Mouse (Mus musculus) left cerebral cortex, adult 9 months (tissue): ENCODE measurements at regions not wholly inside any gene's neighbourhood (a gene's known extent, or its start where the extent isn't known, plus 50 kb on each side); places are given as distances from the start of the nearest gene placed in this dataset.

ENCODE experiments used
- DNase-seq, 2 experiments: peaks; one replicate each; pipeline ENCODE4 v3.0.0; 2022; ENCODE audit warnings: low spot score in 2 of 2

GRCm38 (mm10) chr13:92911660-92912284 lies 67.2 kb downstream of the Mtx3 start:
- no peak for DNase-seq

- DNase-seq, result no peak
These were observed 68.1 kb downstream of the Mtx3 start for GRCm38 (mm10) chr13:92912661-92913060.

- DNase-seq, result no peak
These were observed 70.1 kb downstream of the Mtx3 start for GRCm38 (mm10) chr13:92914631-92915030.

- DNase-seq, result no peak
These were observed 70.8 kb downstream of the Mtx3 start for GRCm38 (mm10) chr13:92915221-92915839.

GRCm38 (mm10) chr13:92915948-92916710 lies 71.6 kb downstream of the Mtx3 start:
- peak in 1 of 2 experiments; percentile 18 for DNase-seq

GRCm38 (mm10) chr13:92919882-92920281 lies 75.3 kb downstream of the Mtx3 start:
- DNase-seq, result no peak

GRCm38 (mm10) chr13:92921936-92922335 lies 77.4 kb downstream of the Mtx3 start:
- DNase-seq, result no peak

GRCm38 (mm10) chr13:92923496-92923895 lies 78.9 kb downstream of the Mtx3 start:
- no peak for DNase-seq

- no peak for DNase-seq
These were observed 79.5 kb downstream of the Mtx3 start for GRCm38 (mm10) chr13:92924021-92924420.

GRCm38 (mm10) chr13:92925196-92925595 lies 80.6 kb downstream of the Mtx3 start:
- DNase-seq, result no peak

GRCm38 (mm10) chr13:92928551-92928950 lies 84.0 kb downstream of the Mtx3 start:
- no peak for DNase-seq

GRCm38 (mm10) chr13:92931696-92932095 lies 87.1 kb downstream of the Mtx3 start:
- no peak for DNase-seq

GRCm38 (mm10) chr13:92939032-92939431 lies 94.5 kb downstream of the Mtx3 start:
- no peak for DNase-seq

- no peak for DNase-seq
These were observed 96.0 kb downstream of the Mtx3 start for GRCm38 (mm10) chr13:92940610-92941009.

GRCm38 (mm10) chr13:92948560-92948959 lies 104.0 kb downstream of the Mtx3 start:
- DNase-seq, result no peak

GRCm38 (mm10) chr13:92960031-92960430 lies 115.5 kb downstream of the Mtx3 start:
- DNase-seq, result peak; percentile 42 to 63

GRCm38 (mm10) chr13:92962625-92963024 lies 118.1 kb downstream of the Mtx3 start:
- DNase-seq, result no peak

- no peak for DNase-seq
These were observed 118.9 kb downstream of the Mtx3 start for GRCm38 (mm10) chr13:92963351-92963895.

GRCm38 (mm10) chr13:92964213-92964743 lies 119.7 kb downstream of the Mtx3 start:
- DNase-seq, result no peak

- DNase-seq, result no peak
These were observed 122.6 kb downstream of the Mtx3 start for GRCm38 (mm10) chr13:92967025-92967610.

- no peak for DNase-seq
These were observed 125.0 kb downstream of the Mtx3 start for GRCm38 (mm10) chr13:92969579-92969978.

GRCm38 (mm10) chr13:92972891-92973290 lies 128.3 kb downstream of the Mtx3 start:
- DNase-seq, result no peak
